Mouse (Mus musculus): ENCODE results near the gene Gltpd2.

DNA sequence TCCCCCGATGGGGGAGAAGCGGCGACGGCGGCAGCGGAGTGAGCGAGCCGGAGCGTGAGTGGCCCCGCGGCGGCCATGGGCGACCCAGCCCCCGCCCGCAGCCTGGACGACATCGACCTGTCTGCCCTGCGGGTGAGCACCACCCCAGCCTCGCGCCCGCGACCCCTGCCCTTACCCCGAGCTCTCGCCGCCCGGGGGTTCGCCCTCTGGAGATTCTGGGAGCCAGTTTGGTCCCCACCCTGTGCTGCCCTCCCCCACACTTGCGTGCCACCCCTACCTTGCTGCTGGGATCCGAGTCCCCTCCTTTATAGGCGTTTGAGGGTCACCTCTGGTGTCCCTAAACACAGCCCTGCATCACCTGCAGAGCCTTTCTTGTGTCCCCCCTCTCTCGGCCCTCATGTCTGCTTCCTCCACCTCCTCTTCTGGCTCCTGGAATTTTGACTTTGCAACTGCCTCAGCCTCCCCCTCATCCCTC, 44.0 kb downstream of the Gltpd2 start:
- TF ChIP-seq CTCF (IDR thresholded peaks at IDR 0.05; ENCODE audit: borderline replicate concordance, extremely low read depth, insufficient read depth, insufficient read length) (no peak), POLR2A (IDR thresholded peaks at IDR 0.05; ENCODE audit: borderline replicate concordance, extremely low read depth, insufficient read depth, insufficient read length, poor library complexity, severe bottlenecking) (no peak)

Data from brain, embryonic 14.5 days (tissue).